Mouse (Mus musculus) spleen, adult 12 weeks (tissue): ENCODE results near the gene Pigm.

ENCODE experiments used
- DNase-seq: peaks from one replicate; pipeline ENCODE4 v3.0.0; 2022; ENCODE audit warnings: low spot score

The Pigm gene

GRCm38 (mm10) chr1:172413491-172414230 lies 37.3 kb downstream of the Pigm start:
- no peak for DNase-seq

GRCm38 (mm10) chr1:172414231-172414585 lies 37.9 kb downstream of the Pigm start:
- no peak for DNase-seq

GRCm38 (mm10) chr1:172415061-172415460 lies 38.7 kb downstream of the Pigm start:
- no peak for DNase-seq

GRCm38 (mm10) chr1:172418173-172418572 lies 41.8 kb downstream of the Pigm start:
- DNase-seq: no peak

GRCm38 (mm10) chr1:172418642-172419041 lies 42.3 kb downstream of the Pigm start:
- no peak for DNase-seq

GRCm38 (mm10) chr1:172420181-172420580 lies 43.8 kb downstream of the Pigm start:
- DNase-seq: no peak

GRCm38 (mm10) chr1:172423393-172423792 lies 47.0 kb downstream of the Pigm start:
- DNase-seq: no peak

- DNase-seq: no peak
These were observed 50.1 kb downstream of the Pigm start for GRCm38 (mm10) chr1:172426419-172426818.

GRCm38 (mm10) chr1:172427841-172428240 lies 51.5 kb downstream of the Pigm start:
- no peak for DNase-seq

GRCm38 (mm10) chr1:172428614-172429013 lies 52.3 kb downstream of the Pigm start:
- DNase-seq: no peak

GRCm38 (mm10) chr1:172430731-172431220 lies 54.4 kb downstream of the Pigm start:
- DNase-seq: no peak

- no peak for DNase-seq
These were observed 55.7 kb downstream of the Pigm start for GRCm38 (mm10) chr1:172431836-172432586.

- DNase-seq: no peak
These were observed 56.2 kb downstream of the Pigm start for GRCm38 (mm10) chr1:172432587-172432955.

- DNase-seq: no peak
These were observed 56.9 kb downstream of the Pigm start for GRCm38 (mm10) chr1:172433012-172433850.
